Mouse (Mus musculus): Measurements from ENCODE around the gene B4galt2.
A peak's percentile ranks its signal among the peaks of the same experiment; 100 is the strongest.

- TF ChIP-seq CHD2 (IDR thresholded peaks at IDR 0.05; ENCODE audit: low read length) (no peak), EP300 (IDR thresholded peaks at IDR 0.05; ENCODE audit: low read depth in 1 of 2, low read length in 2 of 2) (peak; percentile 52 to 67; a peak in 3 of 4 replicates), CTCF (IDR thresholded peaks at IDR 0.05 in 2 of 3, conservative IDR thresholded peaks at IDR 0.05 in 1 of 3; ENCODE audit: control insufficient read depth in 1 of 3, insufficient read depth in 1 of 3, low read depth in 2 of 3, low read length in 3 of 3, poor library complexity in 1 of 3, severe bottlenecking in 1 of 3) (no peak), MYC (IDR thresholded peaks at IDR 0.05; ENCODE audit: low read depth, low read length) (no peak), POLR2A (IDR thresholded peaks at IDR 0.05; ENCODE audit: control insufficient read depth in 1 of 2, insufficient read depth in 1 of 2, low read depth in 1 of 2, low read length in 2 of 2, poor library complexity in 1 of 2) (no peak), MYB (IDR thresholded peaks at IDR 0.05; ENCODE audit: low read depth, low read length) (no peak), ZC3H11A (IDR thresholded peaks at IDR 0.05; ENCODE audit: low read depth, low read length) (no peak), ZKSCAN1 (IDR thresholded peaks at IDR 0.05; ENCODE audit: low read depth, low read length) (peak; percentile 96)
Measured at GRCm38 (mm10) chr4:117831920-117832691, 51.2 kb downstream of the B4galt2 start.
